Mouse (Mus musculus) activated CD4-positive, CD25-positive, alpha-beta regulatory T cell, adult 4 months (primary cell): ENCODE results near the gene Sspn. TPM values are rescaled to one million over a fixed set of nuclear protein-coding genes. Genes with fewer than 3 reads are reported as not detected.

ENCODE experiments used
- ATAC-seq: one replicate; pipeline ENCODE4 v1.8.0; 2017
- polyA plus RNA-seq, 2 experiments: library from polyadenylated mRNA; unstranded; fragments of 100-300 nt; shearing (Covaris generic); gene quantifications; one replicate each; pipeline ENCODE4 v1.2.1; 2017

The Sspn gene
- polyA plus RNA-seq, 2 experiments from 2014 or later, result not detected

DNA sequence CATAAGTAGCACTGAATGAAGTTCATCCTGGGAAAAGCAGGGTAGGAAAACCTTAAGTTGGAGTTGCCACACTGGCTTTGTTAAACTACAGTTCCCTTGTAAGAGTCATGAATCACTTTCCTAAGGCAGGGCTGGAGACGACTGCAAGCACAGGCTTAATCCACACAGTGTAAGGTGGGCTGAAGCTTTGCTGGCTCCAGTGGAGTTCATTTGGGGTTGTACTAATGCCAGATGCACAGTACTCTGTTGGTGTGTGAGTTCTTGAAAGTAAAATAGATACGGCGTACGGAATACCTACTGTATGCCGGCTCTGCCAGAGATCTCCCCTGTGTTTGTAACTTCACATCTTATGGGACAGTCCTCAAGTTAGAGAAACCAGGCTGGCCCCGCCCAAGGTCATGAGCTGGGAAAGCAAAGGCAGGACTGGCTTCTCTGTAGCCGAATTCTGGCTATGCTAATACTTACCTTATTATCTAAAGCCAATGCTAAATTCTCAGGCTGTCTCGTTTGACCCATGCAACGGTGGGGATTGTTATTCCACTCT is 3.3 kb downstream of the Sspn start:
- no peak for ATAC-seq

DNA sequence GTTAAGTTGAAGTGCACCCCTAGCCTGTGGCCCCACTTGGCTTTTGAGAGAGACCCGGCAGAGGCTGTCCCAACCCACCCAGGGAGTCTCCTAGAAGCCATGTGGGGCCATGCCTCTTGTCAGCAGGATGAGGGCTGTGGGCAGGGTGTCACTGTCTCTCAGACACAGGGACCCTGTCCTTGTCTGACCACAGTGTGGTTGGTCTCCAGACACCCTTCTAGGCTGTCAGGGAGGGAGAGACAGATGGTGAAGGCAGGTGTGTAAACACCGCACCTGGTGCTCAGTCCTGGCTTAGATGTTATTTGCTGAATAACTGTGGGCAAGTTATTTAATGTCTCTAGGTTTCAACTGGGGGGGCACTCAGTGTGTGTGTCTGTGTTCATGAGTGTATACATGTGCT is 4.5 kb downstream of the Sspn start:
- ATAC-seq, result no peak

DNA sequence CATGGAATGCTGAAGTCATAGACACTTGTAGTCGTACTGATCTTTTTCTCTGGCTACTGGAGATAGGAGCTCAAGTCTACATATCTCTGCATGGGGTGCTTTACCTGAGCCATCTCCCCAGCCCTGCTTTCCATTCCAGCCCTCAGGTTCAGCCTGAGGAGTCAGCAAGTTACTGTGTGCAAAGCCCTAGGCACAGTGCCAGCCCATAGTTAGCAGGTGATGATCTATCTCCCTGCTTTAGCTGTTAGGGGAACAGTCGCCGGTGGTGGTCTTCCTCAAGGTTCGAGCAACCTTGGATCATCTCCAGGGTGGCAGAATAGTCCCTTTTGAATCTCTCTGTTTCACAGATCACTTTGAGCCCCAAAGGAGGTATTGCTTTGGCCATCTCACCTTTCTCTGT is 5.1 kb downstream of the Sspn start:
- ATAC-seq, result no peak

GRCm38 (mm10) chr6:145940852-145941251 is 9.4 kb downstream of the Sspn start:
- no peak for ATAC-seq

- no peak for ATAC-seq
Measured at GRCm38 (mm10) chr6:145942263-145942966, 11.0 kb downstream of the Sspn start.

DNA sequence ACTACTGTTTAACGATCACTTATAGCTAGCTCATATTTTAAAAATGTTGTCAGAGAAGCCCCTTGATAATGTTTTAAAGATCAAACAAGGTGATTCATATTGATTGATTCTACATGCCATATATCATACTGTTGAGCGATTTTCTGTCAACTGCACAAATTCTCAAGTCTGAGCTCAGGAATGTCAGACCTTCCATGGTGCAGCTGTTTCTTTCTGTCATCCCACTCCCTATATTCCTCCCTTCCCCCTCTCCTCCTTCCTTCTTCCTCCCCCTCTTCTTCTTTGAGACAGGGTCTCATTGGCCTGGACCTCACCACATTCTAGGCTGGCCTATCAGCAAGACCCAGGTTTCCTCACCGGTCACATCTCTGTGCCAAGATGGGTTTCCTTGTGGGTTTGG is 12.0 kb downstream of the Sspn start:
- no peak for ATAC-seq

- no peak for ATAC-seq
Measured at GRCm38 (mm10) chr6:145945700-145946344, 14.4 kb downstream of the Sspn start.

GRCm38 (mm10) chr6:145949049-145949448 is 17.6 kb downstream of the Sspn start:
- no peak for ATAC-seq

DNA sequence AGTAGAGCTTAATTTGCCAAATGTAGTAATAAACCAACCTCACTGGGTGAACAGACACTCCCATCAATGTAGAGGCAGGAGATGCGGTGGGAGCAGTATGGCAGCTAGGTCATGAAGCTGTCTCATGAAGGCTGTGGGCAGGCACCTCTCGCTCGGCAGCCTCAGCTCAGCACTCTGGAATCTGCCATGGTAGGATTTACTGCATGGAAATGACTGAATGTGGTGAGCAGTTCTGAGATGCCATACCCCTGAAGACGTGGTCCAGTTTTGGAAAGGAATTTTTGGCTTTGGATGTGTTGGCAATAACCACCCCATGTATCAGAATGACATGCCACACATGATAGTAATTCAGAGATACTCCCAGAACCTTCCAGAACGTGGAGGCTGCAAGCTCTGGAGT is 19.2 kb downstream of the Sspn start:
- ATAC-seq, result no peak

DNA sequence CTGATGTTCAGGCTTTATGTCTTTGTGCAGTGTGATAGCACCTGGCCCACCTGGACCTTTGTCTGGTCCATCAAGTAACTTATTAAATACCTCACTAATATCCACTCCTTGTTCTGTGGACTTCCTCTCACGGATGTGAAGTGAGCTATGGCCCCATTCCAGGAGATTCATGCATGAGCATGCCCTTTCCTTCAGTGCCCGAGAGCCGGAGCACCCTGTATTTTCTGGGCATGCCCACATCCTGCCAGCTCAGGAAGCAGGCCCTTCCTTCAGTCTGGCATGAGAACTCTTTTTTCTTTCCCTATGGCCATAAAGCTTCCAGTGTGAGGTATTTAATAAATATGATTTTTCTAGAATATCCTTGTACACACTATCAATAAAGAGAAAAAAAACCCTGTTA is 21.2 kb downstream of the Sspn start:
- no peak for ATAC-seq

DNA sequence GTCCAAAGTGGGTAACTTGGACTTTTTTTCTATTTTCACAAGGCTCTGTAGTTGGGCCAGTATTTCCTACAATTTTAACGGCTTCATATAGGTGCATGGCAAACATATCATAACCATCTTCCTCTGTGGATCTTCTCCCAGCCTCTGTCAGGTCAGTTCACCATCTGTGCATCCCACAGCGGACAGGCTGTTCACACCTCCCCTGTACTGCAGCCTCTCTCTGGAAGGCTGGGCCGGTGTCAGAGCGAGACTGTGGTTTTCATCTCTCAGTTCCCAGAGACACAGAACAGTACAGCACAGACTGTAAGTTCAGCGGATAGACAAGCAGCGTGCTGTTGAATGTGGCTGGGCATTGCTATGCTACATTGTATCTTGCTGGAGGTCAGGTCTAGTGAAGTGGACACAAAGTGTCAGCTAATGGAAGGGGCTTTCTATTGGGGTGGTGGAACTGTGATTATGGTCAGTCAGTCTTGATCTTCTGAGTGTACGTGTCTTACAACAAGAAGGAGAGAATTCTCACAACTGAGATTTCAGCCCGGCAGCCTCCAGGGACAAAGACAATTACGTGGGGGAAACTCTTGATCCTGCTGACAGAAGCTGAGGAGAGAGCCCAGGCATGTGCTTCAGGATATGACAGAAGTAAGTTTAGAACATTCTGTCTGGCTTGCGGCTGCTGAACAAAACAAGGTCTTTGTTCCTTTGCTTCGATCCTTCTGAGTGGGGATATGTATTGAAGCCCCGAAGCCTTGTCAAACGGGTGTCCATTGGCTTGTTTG is 21.9 kb downstream of the Sspn start:
- no peak for ATAC-seq

- no peak for ATAC-seq
Measured at GRCm38 (mm10) chr6:145957427-145957965, 26.1 kb downstream of the Sspn start.

GRCm38 (mm10) chr6:145958070-145958469 is 26.6 kb downstream of the Sspn start:
- ATAC-seq, result no peak

- ATAC-seq, result no peak
Measured at GRCm38 (mm10) chr6:145961047-145961446, 29.6 kb downstream of the Sspn start.

DNA sequence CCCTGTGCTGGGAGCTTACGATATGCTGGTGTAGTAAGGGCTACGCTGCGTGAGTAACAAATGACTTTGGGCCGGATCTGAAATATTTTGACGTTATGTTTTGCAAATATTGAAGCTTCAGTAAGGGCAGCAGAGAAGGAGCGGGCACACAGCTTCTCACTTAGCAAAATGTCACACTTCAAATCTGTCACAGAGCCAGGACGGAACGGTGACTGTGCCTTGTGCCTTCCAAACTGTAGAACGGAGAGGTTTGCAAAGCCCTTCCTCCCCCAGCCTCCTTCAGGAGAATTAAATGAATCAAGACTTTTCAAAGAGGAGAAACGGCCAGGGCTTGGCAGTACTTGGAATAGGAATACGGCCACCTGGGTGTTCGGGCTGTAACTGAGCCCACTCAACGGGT is 32.5 kb downstream of the Sspn start:
- ATAC-seq, result no peak

- no peak for ATAC-seq
Measured at GRCm38 (mm10) chr6:145967693-145968092, 36.3 kb downstream of the Sspn start.

DNA sequence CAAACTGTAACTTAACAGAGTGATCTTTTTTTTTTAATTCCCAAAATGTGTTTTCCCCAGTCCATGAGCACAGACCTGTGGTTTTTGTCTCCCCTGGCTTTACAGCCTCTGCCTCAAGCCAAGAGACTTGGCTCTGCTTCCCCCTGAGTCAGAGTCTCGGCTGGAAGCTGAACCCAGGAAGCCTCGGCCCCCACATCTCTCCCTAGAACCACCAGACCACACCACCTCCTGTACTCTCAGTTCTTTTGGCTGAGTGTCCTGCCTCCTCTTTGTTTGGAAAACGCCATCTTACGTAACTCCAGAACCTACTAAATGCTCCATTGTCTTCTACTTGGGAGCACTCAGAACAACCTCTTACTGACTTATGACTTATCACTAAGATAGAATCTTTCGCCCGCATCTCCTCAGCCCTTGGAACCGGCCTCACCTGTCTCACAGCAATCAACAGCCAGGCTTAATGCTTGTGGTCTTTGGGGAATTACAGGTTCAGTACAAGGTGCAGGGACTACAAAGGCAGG is 36.9 kb downstream of the Sspn start:
- no peak for ATAC-seq

GRCm38 (mm10) chr6:145968821-145969220 is 37.4 kb downstream of the Sspn start:
- no peak for ATAC-seq

DNA sequence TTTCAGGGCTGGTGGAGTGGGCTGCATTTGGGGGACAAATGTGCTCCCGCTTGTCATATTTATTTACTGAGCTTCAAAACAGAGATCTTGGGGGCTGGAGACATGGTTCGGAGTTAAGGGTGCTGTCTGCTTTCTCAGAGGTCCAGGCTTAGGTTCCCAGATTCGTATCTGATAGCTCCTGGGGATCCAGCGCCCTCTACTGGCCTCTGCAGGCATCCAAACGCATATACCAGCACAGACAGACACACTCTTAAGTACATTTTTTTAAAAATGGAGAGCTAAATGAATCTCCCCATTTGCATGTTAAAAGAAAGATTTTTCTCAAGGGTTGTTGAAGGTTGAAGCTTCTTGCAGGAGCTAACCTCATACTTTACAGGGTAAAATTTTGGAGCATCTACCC is 38.1 kb downstream of the Sspn start:
- no peak for ATAC-seq

DNA sequence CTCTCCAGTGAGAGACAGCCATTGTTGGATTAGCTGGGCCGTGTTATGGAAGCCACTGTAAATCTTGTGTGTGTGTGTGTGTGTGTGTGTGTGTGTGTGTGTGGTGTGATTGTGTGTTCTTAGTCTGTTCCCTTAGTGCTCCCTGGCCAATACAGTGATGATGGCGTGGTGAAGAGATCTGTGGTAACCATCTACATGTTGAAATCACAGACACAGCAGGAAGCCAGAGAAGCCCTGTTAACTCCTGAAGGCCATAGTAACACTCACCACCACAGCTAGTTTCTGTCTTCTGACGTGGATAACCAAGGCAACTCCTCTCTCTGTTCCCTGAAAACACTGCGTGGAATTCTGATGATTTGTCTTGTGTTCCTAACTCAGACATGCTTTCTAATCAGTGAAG is 40.7 kb downstream of the Sspn start:
- ATAC-seq, result no peak

- ATAC-seq, result no peak
Measured at GRCm38 (mm10) chr6:145972836-145973235, 41.4 kb downstream of the Sspn start.

- no peak for ATAC-seq
Measured at GRCm38 (mm10) chr6:145973356-145973755, 41.9 kb downstream of the Sspn start.

DNA sequence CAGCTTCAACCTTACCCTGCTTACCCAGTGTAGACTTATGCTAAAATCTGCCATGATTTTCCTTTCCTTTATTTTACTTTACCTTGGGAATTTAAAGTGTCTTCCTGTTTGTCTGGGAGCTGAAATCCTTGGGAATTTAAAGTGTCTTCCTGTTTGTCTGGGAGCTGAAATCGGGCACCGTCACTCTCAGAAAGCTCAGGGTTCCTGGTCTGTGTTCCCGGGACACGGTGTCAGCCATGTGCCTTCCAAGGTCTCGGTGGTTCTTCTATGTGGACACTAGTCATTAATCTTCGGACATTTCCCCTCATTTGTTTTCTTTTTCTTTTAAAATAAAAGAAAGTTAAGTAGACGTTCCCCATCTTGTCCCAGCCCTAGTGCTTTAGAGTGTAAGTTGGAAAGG is 43.3 kb downstream of the Sspn start:
- no peak for ATAC-seq
